Mouse (Mus musculus) megakaryocyte, embryonic 14.5 days (primary cell): ENCODE measurements around the gene Bean1. TPM values are rescaled to one million over a fixed set of nuclear protein-coding genes. Genes with fewer than 3 reads are reported as not detected.
A peak's percentile ranks its signal among the peaks of the same experiment; 100 is the strongest.

Experiments
- H3K27me3 ChIP-seq: replicated peaks from 2 replicates; pipeline ENCODE3; 2012; ENCODE audit warnings: inconsistent platforms
- H3K36me3 ChIP-seq: replicated peaks from 2 replicates; pipeline ENCODE3; 2012; ENCODE audit warnings: low read length, inconsistent platforms, mixed read lengths
- H3K4me1 ChIP-seq: 2 replicates; pipeline ENCODE4 v1.6.1; 2012; ENCODE audit warnings: inconsistent platforms
- H3K4me3 ChIP-seq: replicated peaks from 2 replicates; pipeline ENCODE3; 2012; ENCODE audit warnings: moderate library complexity, mild to moderate bottlenecking, inconsistent platforms
- H3K9me3 ChIP-seq: 2 replicates; pipeline ENCODE4 v1.6.1; 2012; ENCODE audit warnings: inconsistent platforms
- FLI1 ChIP-seq: IDR thresholded peaks from 2 replicates; pipeline ENCODE4 v1.6.1; 2012; ENCODE audit warnings: low read length, inconsistent platforms, mixed read lengths
- GATA1 ChIP-seq: IDR thresholded peaks from 3 replicates; pipeline ENCODE4 v1.6.1; 2012; ENCODE audit warnings: mixed read lengths, low read length, inconsistent platforms, borderline replicate concordance
- polyA plus RNA-seq: library from polyadenylated mRNA; stranded (reverse); fragments of >175 nt; gene quantifications from 2 replicates; pipeline ENCODE4 v1.2.3, GENCODE M21; 2012; ENCODE audit warnings: low replicate concordance; ENCODE audit not compliant: insufficient read depth

Bean1 gene
- polyA plus RNA-seq, 1 experiment = 1.5 TPM

DNA sequence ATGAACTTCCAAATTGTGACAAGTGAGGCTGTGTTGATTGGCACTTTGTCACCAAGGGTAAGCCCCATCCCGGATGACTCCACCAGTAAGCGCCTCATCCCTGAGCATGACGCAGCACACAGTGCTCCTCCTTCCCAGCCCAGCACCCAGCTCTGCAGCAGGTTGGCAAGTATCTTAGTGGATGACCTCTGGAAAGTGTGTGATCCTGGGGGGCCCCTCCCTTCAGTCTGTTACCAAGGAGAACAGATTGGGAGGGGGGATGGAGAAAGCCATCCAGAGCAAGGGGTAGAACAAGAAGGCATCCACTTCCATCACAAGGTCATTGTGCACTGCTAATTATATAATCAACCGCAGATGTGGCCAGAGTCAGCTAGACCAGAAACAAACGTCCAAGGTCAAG, 9.5 kb upstream of the Bean1 start:
- Histone ChIP-seq H3K4me3 (peak overlapping the region; percentile 62), H3K27me3 (peaks cover 12% of the 10 kb centered on the region), H3K4me1 (peaks cover 8% of the 10 kb centered on the region), H3K36me3 (no peaks in the 10 kb centered on the region), H3K9me3 (no peaks in the 10 kb centered on the region)
- TF ChIP-seq FLI1 (no peak), GATA1 (no peak)

DNA sequence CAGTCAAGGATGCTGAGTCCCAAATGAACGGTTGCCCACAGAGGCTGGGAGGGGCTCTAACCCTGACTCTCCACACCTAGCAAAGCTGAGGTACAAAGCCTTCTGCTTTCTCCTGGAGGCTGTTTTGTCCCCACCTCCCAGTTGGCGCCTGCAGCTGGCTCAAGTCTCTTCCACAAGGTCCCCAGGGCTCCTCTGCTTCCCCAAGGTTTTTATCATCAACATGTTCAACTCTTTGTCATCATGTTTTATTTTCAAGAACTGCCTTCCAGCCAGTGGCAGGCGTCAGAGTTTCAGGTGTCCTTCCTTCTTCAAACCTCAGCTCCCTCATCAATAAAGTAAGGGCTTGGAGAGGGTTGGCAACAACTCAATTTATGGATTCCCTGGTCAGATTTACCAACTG, 781 bp upstream of the Bean1 start:
- H3K36me3 ChIP-seq = no peaks in the 10 kb centered on the region
- H3K4me3 ChIP-seq = no peak overlapping the region
- no peak for TF ChIP-seq FLI1
- H3K4me1 ChIP-seq = peaks cover 19% of the 10 kb centered on the region
- peaks cover 16% of the 10 kb centered on the region for H3K9me3 ChIP-seq
- H3K27me3 ChIP-seq = peaks cover 69% of the 10 kb centered on the region

DNA sequence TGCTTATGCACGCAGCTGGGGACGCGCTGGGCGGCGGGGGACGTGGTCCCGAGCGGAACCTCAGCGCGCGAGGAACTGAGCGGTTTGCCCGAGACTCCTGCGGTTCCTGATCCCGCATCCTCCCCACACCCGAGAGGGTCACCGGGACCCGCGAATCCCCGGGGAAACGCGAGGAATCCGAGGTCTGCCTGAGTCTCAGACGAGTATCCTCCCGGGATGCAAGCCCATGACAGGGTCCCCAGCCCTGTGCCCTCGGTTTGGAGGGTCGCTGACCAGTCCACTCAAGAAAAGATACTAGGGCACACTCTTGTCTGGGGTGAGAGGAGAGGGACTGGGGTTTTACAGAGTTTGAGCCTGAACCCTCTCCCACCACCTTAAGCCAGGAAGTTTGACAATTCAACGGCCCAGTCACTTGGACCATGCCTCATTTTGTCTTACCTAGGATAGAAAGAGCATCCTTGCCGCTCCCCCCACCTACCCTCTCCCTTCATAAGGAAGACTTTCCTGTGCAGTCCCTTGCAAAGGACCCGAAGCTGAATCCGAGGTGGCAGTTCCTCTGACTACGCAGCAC, 893 bp downstream of the Bean1 start:
- peak overlapping the region; percentile 90 for H3K4me3 ChIP-seq
- H3K9me3 ChIP-seq = peaks cover 16% of the 10 kb centered on the region
- H3K27me3 ChIP-seq = peaks cover 69% of the 10 kb centered on the region
- no peak for TF ChIP-seq FLI1
- TF ChIP-seq GATA1 = no peak
- peaks cover 28% of the 10 kb centered on the region for H3K4me1 ChIP-seq
- no peaks in the 10 kb centered on the region for H3K36me3 ChIP-seq

DNA sequence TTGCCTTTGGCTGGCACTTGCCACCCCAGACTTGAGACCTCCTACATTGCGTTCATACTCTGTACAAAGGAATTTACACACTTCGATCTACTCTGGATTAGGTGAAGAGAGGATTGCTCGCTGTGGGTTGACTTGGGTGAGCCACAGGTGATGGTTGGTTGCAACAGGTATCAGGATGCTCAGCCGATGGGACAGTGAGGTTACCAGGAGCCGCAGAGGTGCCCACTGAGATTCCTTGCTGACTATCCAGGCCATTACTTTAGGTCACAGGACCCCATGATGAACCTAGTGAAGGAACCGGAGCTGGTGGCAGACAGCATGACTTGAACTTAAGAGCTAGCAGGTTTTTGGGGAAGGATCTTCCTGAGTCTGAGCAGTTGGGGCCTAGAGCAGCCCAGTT, 2.2 kb downstream of the Bean1 start:
- Histone ChIP-seq H3K9me3 (peaks cover 16% of the 10 kb centered on the region), H3K4me1 (peaks cover 41% of the 10 kb centered on the region), H3K4me3 (no peak overlapping the region), H3K27me3 (peaks cover 61% of the 10 kb centered on the region), H3K36me3 (no peaks in the 10 kb centered on the region)
- TF ChIP-seq GATA1 (no peak), FLI1 (no peak)

DNA sequence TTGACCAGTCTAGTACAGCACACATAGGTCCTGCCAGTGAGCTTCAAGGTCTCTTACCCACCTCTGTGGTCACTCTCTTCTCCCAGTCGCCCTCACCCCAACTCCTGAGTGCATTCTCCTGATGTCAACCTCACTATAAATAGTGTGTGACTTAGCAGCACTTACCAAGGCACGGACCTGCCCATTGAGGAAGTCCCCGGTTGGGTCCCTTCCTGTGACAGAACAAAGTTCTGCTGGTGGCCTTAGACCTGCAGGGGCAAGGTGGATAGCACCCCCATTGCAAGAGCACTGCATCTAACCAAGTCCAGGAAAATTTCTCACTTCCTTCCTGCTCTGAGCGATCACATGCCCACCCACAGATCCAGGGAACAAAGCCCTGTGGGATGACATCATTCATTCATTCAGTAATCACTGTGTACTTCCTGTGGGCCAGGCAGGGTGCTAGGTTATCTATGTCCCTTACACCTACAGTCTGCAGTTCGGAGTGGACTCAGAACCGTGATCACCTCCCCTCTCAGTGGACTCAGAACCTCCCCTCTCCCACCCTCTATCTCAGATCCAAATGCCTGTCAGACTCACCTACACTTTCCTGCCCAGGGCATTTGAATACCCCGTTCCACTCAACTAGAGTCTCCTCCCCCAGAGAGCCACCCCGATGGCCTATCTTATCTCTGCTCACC, 5.7 kb downstream of the Bean1 start:
- H3K9me3 ChIP-seq = peaks cover 4% of the 10 kb centered on the region; the same call in 1 of the 2 replicates
- H3K4me1 ChIP-seq = peaks cover 29% of the 10 kb centered on the region
- no peak for TF ChIP-seq GATA1
- TF ChIP-seq FLI1 = no peak
- no peaks in the 10 kb centered on the region for H3K36me3 ChIP-seq
- peak overlapping the region; percentile 74 for H3K4me3 ChIP-seq
- H3K27me3 ChIP-seq = peaks cover 37% of the 10 kb centered on the region

DNA sequence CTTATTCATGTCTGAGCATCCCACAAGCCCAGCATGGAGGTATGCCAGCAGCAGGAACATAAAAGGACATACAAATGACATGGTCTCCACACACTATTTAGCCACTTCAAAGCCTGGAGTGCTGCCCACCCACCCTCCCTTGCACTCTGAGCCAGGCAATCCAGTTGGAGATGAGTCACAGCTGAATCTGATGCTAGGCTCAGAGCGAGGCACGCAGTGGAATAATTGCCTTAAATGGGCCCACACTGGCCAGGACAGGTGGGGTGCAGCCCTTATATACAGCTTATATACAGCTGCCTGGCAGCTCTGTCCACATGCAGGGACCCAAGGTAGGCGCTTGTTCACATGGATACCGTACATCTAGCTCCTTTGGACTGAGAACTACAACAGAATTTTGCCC, 6.8 kb downstream of the Bean1 start:
- TF ChIP-seq GATA1 (no peak), FLI1 (no peak)
- Histone ChIP-seq H3K9me3 (peaks cover under 1% of the 10 kb centered on the region; the same call in 1 of the 2 replicates), H3K36me3 (no peaks in the 10 kb centered on the region), H3K4me1 (peaks cover 22% of the 10 kb centered on the region), H3K4me3 (no peak overlapping the region), H3K27me3 (peaks cover 36% of the 10 kb centered on the region)

DNA sequence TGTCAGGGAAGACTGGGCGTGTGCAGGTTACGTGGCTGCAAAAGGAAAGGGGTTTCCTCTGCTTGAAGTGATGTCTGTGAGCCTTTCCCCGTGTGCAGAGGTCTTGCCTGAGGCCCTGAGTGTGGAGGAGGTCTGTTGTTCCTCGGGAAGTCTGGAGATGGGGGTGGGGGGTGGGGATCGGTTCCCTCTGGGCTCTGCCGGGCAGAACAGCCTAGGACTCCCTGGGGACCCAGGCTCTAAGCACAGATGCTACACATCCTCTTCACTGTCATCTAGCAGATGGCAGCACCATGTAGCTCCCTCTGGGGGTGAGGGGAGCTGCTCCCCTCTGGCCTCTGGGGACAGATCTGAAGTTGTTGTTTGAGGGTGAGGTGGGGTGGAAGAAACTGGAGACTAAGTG, 14.7 kb downstream of the Bean1 start:
- H3K36me3 ChIP-seq = no peaks in the 10 kb centered on the region
- peaks cover 33% of the 10 kb centered on the region for H3K4me1 ChIP-seq
- no peaks in the 10 kb centered on the region for H3K9me3 ChIP-seq
- TF ChIP-seq GATA1 (no peak), FLI1 (no peak)
- H3K27me3 ChIP-seq = peaks cover 60% of the 10 kb centered on the region
- H3K4me3 ChIP-seq = no peak overlapping the region

DNA sequence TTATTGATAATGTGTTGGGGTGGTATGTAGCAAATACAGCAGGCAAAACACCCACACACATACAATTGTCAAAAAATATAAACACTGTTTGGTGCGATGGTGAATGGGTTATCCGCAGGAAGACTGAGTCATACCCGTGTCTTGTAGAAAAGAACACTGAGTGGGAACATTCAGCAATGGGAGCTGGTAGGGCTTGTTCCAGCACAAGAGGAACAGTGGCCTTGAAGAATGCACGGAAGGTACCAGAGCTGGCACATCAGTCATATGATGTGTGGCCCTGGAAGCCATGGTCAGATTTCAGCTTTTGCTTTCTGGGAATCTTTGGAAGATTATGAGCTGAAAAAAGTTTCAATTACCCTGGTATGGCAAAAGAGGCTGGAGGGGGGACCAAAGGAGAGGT, 16.6 kb downstream of the Bean1 start:
- peaks cover 53% of the 10 kb centered on the region for H3K27me3 ChIP-seq
- no peak for TF ChIP-seq GATA1
- TF ChIP-seq FLI1 = no peak
- H3K9me3 ChIP-seq = no peaks in the 10 kb centered on the region
- H3K36me3 ChIP-seq = no peaks in the 10 kb centered on the region
- H3K4me1 ChIP-seq = peaks cover 45% of the 10 kb centered on the region
- no peak overlapping the region for H3K4me3 ChIP-seq

DNA sequence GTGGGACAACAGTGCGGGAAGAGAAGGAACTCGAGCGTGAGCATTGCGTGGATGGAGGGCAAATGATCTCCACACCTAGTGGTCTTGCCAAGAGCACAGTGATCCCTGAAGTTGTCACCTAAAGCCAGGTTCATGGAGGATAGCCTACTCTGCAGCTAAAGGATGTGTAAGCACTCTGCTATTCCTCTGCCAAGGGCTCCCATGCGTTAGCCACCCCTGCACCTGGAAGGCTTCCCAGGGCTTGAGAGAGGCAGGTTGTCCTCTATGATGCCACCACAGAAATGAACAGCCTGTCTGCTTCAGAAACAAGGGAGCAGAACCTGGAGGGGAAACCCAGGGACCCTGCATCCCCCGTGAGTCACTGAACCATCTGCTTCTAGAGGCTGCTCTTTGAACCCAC, 17.4 kb downstream of the Bean1 start:
- Histone ChIP-seq H3K9me3 (no peaks in the 10 kb centered on the region), H3K36me3 (no peaks in the 10 kb centered on the region), H3K27me3 (peaks cover 45% of the 10 kb centered on the region), H3K4me3 (no peak overlapping the region), H3K4me1 (peaks cover 53% of the 10 kb centered on the region)
- no peak for TF ChIP-seq FLI1

DNA sequence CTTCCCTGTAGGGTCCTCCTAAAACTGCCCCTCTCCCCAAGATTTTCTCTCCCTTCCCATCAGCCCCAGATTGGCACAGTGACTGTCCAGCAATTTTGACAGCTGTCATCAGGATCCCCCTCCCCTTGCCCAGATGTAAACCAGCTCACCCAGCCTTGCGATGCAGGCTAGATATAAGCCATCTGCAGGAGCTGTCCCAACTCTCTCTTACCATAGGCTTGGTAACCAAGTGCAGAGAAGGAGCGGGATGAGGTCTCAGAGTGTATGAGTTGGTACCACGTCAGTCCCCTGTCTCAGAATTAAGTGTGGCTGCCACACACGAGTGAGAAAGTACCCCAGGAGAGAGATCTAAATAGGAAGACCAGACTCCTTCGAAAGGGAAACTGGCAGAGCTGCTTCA, 18.2 kb downstream of the Bean1 start:
- no peak overlapping the region for H3K4me3 ChIP-seq
- H3K36me3 ChIP-seq = peaks cover 7% of the 10 kb centered on the region
- H3K4me1 ChIP-seq = peaks cover 58% of the 10 kb centered on the region
- TF ChIP-seq FLI1 (no peak), GATA1 (no peak)
- H3K27me3 ChIP-seq = peaks cover 40% of the 10 kb centered on the region
- H3K9me3 ChIP-seq = peaks cover 8% of the 10 kb centered on the region
